Mouse (Mus musculus): ENCODE data around the gene Tex11.
"Not testable (repeated sequence)": the region's sequence is repeated elsewhere in the genome, so short reads cannot be mapped to it uniquely, and the experiment has no call there.

Gene Tex11

GRCm38 (mm10) chrX:101059541-101059940 is at the start of gene Tex11:
Tex11 (minus strand) TSS chrX:101059667.
- no peak for DNase-seq

- no peak for DNase-seq
Observed at GRCm38 (mm10) chrX:101085920-101086319, 26.5 kb upstream of the Tex11 start, which contains the start of gene Slc7a3. Slc7a3 (minus strand) TSS chrX:101086020.

GRCm38 (mm10) chrX:101085211-101085610 is 25.7 kb upstream of the Tex11 start:
- not testable (repeated sequence) for DNase-seq

GRCm38 (mm10) chrX:101084192-101084591 is 24.7 kb upstream of the Tex11 start:
- DNase-seq, result no peak

- peak; percentile 14 for DNase-seq
Observed at GRCm38 (mm10) chrX:101065245-101065644, 5.8 kb upstream of the Tex11 start.

- DNase-seq, result peak; percentile 29
Observed at GRCm38 (mm10) chrX:101063503-101063902, 4.0 kb upstream of the Tex11 start.

- DNase-seq, result no peak
Observed at GRCm38 (mm10) chrX:100943640-100944039, 115.8 kb downstream of the Tex11 start.

- DNase-seq, result no peak
Observed at GRCm38 (mm10) chrX:100839211-100839610, 220.3 kb downstream of the Tex11 start.

GRCm38 (mm10) chrX:100832806-100833205 is 226.7 kb downstream of the Tex11 start:
- DNase-seq, result no peak

GRCm38 (mm10) chrX:100825557-100825956 is 233.9 kb downstream of the Tex11 start:
- no peak for DNase-seq

- no peak for DNase-seq
Observed at GRCm38 (mm10) chrX:100821149-100821548, 238.3 kb downstream of the Tex11 start.

- DNase-seq, result no peak
Observed at GRCm38 (mm10) chrX:100818681-100819080, 240.8 kb downstream of the Tex11 start.

- peak; percentile 21 for DNase-seq
Observed at GRCm38 (mm10) chrX:100815766-100816165, 243.7 kb downstream of the Tex11 start.

- DNase-seq, result no peak
Observed at GRCm38 (mm10) chrX:100814139-100814538, 245.3 kb downstream of the Tex11 start.

GRCm38 (mm10) chrX:100811129-100811528 is 248.3 kb downstream of the Tex11 start:
- DNase-seq, result no peak

GRCm38 (mm10) chrX:100802034-100802433 is 257.4 kb downstream of the Tex11 start:
- DNase-seq, result no peak

GRCm38 (mm10) chrX:100800643-100801042 is 258.8 kb downstream of the Tex11 start:
- DNase-seq, result no peak

GRCm38 (mm10) chrX:100797851-100798527 is 261.5 kb downstream of the Tex11 start:
- DNase-seq, result peak; percentile 34

GRCm38 (mm10) chrX:100797370-100797769 is 262.1 kb downstream of the Tex11 start:
- no peak for DNase-seq

- no peak for DNase-seq
Observed at GRCm38 (mm10) chrX:100796741-100797090, 262.8 kb downstream of the Tex11 start.

- DNase-seq, result no peak
Observed at GRCm38 (mm10) chrX:100796041-100796740, 263.3 kb downstream of the Tex11 start.

- no peak for DNase-seq
Observed at GRCm38 (mm10) chrX:100789322-100789721, 270.1 kb downstream of the Tex11 start.
